Mouse (Mus musculus) MEL (cell line): ENCODE results near the gene Olfr1179. TPM values are rescaled to one million over a fixed set of nuclear protein-coding genes. Genes with fewer than 3 reads are reported as not detected.

Experiments used
- DNase-seq: peaks from one replicate; pipeline ENCODE4 v3.0.0; 2011; ENCODE audit warnings: low read depth, low spot score
- H3K27ac ChIP-seq: 2 replicates; pipeline ENCODE4 v1.5.1; 2012; ENCODE audit warnings: low read depth, mild to moderate bottlenecking, control low read depth, low read length, moderate library complexity; ENCODE audit not compliant: control insufficient read depth
- H3K27me3 ChIP-seq, 2 experiments: fragments of 150-350 bp in 1 of 2; sonication (generic) in 1 of 2; 2 replicates each; pipeline ENCODE4 v1.6.1; 2012; ENCODE audit warnings: low read length in 2 of 2, mild to moderate bottlenecking in 2 of 2, improper control_type of control experiment in 1 of 2, moderate library complexity in 1 of 2; ENCODE audit not compliant: insufficient read depth in 2 of 2, control insufficient read depth in 1 of 2
- H3K36me3 ChIP-seq, 2 experiments: 2 replicates each; pipeline ENCODE4 v1.6.1; 2012 to 2014; ENCODE audit warnings: low read length in 2 of 2, improper control_type of control experiment in 1 of 2, inconsistent platforms in 1 of 2, mild to moderate bottlenecking in 1 of 2; ENCODE audit not compliant: insufficient read depth in 2 of 2, control insufficient read depth in 1 of 2
- H3K4me1 ChIP-seq, 2 experiments: fragments of 150-350 bp in 1 of 2; sonication (generic) in 1 of 2; 2 replicates each; pipeline ENCODE4 v1.6.1; 2012; ENCODE audit warnings: low read length in 2 of 2, improper control_type of control experiment in 1 of 2, mild to moderate bottlenecking in 1 of 2; ENCODE audit not compliant: insufficient read depth in 2 of 2, control insufficient read depth in 1 of 2
- H3K4me3 ChIP-seq, 2 experiments: fragments of 150-350 bp in 1 of 2; sonication (generic) in 1 of 2; 2 replicates each; pipeline ENCODE4 v1.5.1; 2012; ENCODE audit warnings: low read depth in 2 of 2, low read length in 2 of 2, mild to moderate bottlenecking in 2 of 2, moderate library complexity in 2 of 2, control low read depth in 1 of 2, improper control_type of control experiment in 1 of 2; ENCODE audit not compliant: control insufficient read depth in 1 of 2, insufficient read depth in 1 of 2
- H3K79me2 ChIP-seq: 2 replicates; pipeline ENCODE4 v1.6.1; 2012; ENCODE audit warnings: mild to moderate bottlenecking, low read length, moderate library complexity; ENCODE audit not compliant: control insufficient read depth, poor library complexity, insufficient read depth
- H3K9ac ChIP-seq: 2 replicates; pipeline ENCODE4 v1.6.1; 2012; ENCODE audit warnings: low read depth, mild to moderate bottlenecking, control low read depth, low read length, moderate library complexity; ENCODE audit not compliant: control insufficient read depth, poor library complexity, severe bottlenecking
- H3K9me3 ChIP-seq: fragments of 150-350 bp; sonication (generic); replicated peaks from 2 replicates; pipeline ENCODE4 v1.6.1; 2012; ENCODE audit warnings: mild to moderate bottlenecking, low read length, improper control_type of control experiment, moderate library complexity; ENCODE audit not compliant: insufficient read depth
- BHLHE40 ChIP-seq: IDR thresholded peaks from 2 replicates; pipeline ENCODE4 v1.6.1; 2012; ENCODE audit warnings: low read depth, mild to moderate bottlenecking, inconsistent platforms, low read length, improper control_type of control experiment, borderline replicate concordance
- CTCF ChIP-seq, 3 experiments: IDR thresholded peaks in 2 of 3; conservative IDR thresholded peaks in 1 of 3; 2 replicates each; pipeline ENCODE4 v1.5.1; 2011 to 2012; ENCODE audit warnings: low read length in 3 of 3, low read depth in 2 of 3, mild to moderate bottlenecking in 2 of 3, improper control_type of control experiment in 1 of 3, inconsistent platforms in 1 of 3, mixed read lengths in 1 of 3, moderate library complexity in 1 of 3; ENCODE audit not compliant: control insufficient read depth in 1 of 3, insufficient read depth in 1 of 3, poor library complexity in 1 of 3, severe bottlenecking in 1 of 3
- E2F4 ChIP-seq: IDR thresholded peaks from 2 replicates; pipeline ENCODE4 v1.6.1; 2011; ENCODE audit warnings: low read depth, low read length, improper control_type of control experiment, borderline replicate concordance
- GATA1 ChIP-seq: IDR thresholded peaks from 2 replicates; pipeline ENCODE4 v1.6.1; 2011; ENCODE audit warnings: low read depth, low read length, improper control_type of control experiment
- MAX ChIP-seq: IDR thresholded peaks from 2 replicates; pipeline ENCODE4 v1.6.1; 2011; ENCODE audit warnings: low read length, improper control_type of control experiment
- MXI1 ChIP-seq: IDR thresholded peaks from 2 replicates; pipeline ENCODE4 v1.6.1; 2011; ENCODE audit warnings: mild to moderate bottlenecking, low read depth, low read length, improper control_type of control experiment
- MYB ChIP-seq: IDR thresholded peaks from 2 replicates; pipeline ENCODE4 v1.6.1; 2011; ENCODE audit warnings: mild to moderate bottlenecking, low read depth, low read length, improper control_type of control experiment
- NELFE ChIP-seq: IDR thresholded peaks from 2 replicates; pipeline ENCODE4 v1.6.1; 2011; ENCODE audit warnings: low read depth, low read length, improper control_type of control experiment
- POLR2A ChIP-seq, 2 experiments: IDR thresholded peaks; 2 replicates each; pipeline ENCODE4 v1.6.1; 2011 to 2012; ENCODE audit warnings: low read length in 2 of 2, mild to moderate bottlenecking in 2 of 2, control low read depth in 1 of 2, improper control_type of control experiment in 1 of 2, low read depth in 1 of 2, moderate library complexity in 1 of 2; ENCODE audit not compliant: control insufficient read depth in 1 of 2, insufficient read depth in 1 of 2, poor library complexity in 1 of 2
- RAD21 ChIP-seq: IDR thresholded peaks from 2 replicates; pipeline ENCODE4 v1.6.1; 2011; ENCODE audit warnings: mild to moderate bottlenecking, low read depth, low read length, improper control_type of control experiment
- RCOR1 ChIP-seq: IDR thresholded peaks from 2 replicates; pipeline ENCODE4 v1.6.1; 2012; ENCODE audit warnings: low read depth, mild to moderate bottlenecking, inconsistent platforms, low read length, improper control_type of control experiment
- SIN3A ChIP-seq: IDR thresholded peaks from 2 replicates; pipeline ENCODE4 v1.6.1; 2012; ENCODE audit warnings: low read length, improper control_type of control experiment, inconsistent platforms
- SMC3 ChIP-seq: IDR thresholded peaks from 2 replicates; pipeline ENCODE4 v1.6.1; 2011; ENCODE audit warnings: low read depth, low read length, improper control_type of control experiment
- TAL1 ChIP-seq: IDR thresholded peaks from 2 replicates; pipeline ENCODE4 v1.6.1; 2012; ENCODE audit warnings: mild to moderate bottlenecking, inconsistent platforms, low read length, moderate library complexity, mixed read lengths
- ZC3H11A ChIP-seq: IDR thresholded peaks from 2 replicates; pipeline ENCODE4 v1.6.1; 2012; ENCODE audit warnings: low read depth, mild to moderate bottlenecking, inconsistent platforms, low read length, improper control_type of control experiment
- ZNF384 ChIP-seq: IDR thresholded peaks from 2 replicates; pipeline ENCODE4 v1.6.1; 2012; ENCODE audit warnings: low read depth, mild to moderate bottlenecking, inconsistent platforms, low read length, improper control_type of control experiment
- polyA plus RNA-seq, 2 experiments: library from polyadenylated mRNA; stranded (reverse) in 1 of 2; unstranded in 1 of 2; fragments of >175 nt in 1 of 2; fragments of >200 nt in 1 of 2; gene quantifications; 2 replicates each; pipeline versions ENCODE4 v1.2.1 to v1.2.4; 2012; ENCODE audit warnings: low replicate concordance in 2 of 2, low read depth in 1 of 2; ENCODE audit not compliant: insufficient read length in 2 of 2, insufficient read depth in 1 of 2, missing spikeins in 1 of 2
- total RNA-seq: library from RNA; depleted of rRNA; stranded (reverse); fragments of 300-350 nt; gene quantifications from 2 replicates; pipeline ENCODE4 v1.2.3, GENCODE M21; 2012; rRNA removed

Olfr1179 gene
- total and polyA plus RNA-seq, 3 experiments = not detected

- Histone ChIP-seq H3K4me1 (no peaks in the 10 kb centered on the region), H3K79me2 (no peaks in the 10 kb centered on the region), H3K27ac (no peak within 1 kb of the TSS), H3K9me3 (no peaks in the 10 kb centered on the region), H3K9ac (no peak within 1 kb of the TSS), H3K27me3 (no peaks in the 10 kb centered on the region), H3K4me3 (no peak within 1 kb of the TSS), H3K36me3 (no peaks in the 10 kb centered on the region)
- TF ChIP-seq TAL1 (no peak), NELFE (no peak), CTCF (IDR thresholded peaks at IDR 0.05 in 2 of 3, conservative IDR thresholded peaks at IDR 0.05 in 1 of 3; ENCODE audit: control insufficient read depth in 1 of 3, insufficient read depth in 1 of 3, low read depth in 2 of 3, low read length in 3 of 3, poor library complexity in 1 of 3, severe bottlenecking in 1 of 3) (no peak), MAX (no peak), SIN3A (no peak), ZNF384 (no peak), BHLHE40 (no peak), MYB (no peak)
- no peak for DNase-seq
Observed at GRCm38 (mm10) chr2:88386762-88387161, 19.5 kb downstream of the Olfr1179 start, which contains the start of gene Olfr1178. Gene Olfr1178, plus strand, starts transcription at chr2:88387062.

- peak; percentile 56 for DNase-seq
Observed at GRCm38 (mm10) chr2:88356304-88356703, 49.9 kb downstream of the Olfr1179 start.

More at GRCm38 (mm10) chr2:88356304-88356703, 49.9 kb downstream of the Olfr1179 start:
- Histone ChIP-seq H3K4me3 (no peak overlapping the region), H3K4me1 (no peaks in the 10 kb centered on the region), H3K36me3 (no peaks in the 10 kb centered on the region), H3K9me3 (no peaks in the 10 kb centered on the region), H3K9ac (no peak overlapping the region), H3K79me2 (no peaks in the 10 kb centered on the region), H3K27me3 (no peaks in the 10 kb centered on the region), H3K27ac (no peak overlapping the region)
- no peak for TF ChIP-seq RCOR1
- no peak for TF ChIP-seq GATA1
- no peak for TF ChIP-seq E2F4
- TF ChIP-seq POLR2A (IDR thresholded peaks at IDR 0.05; ENCODE audit: control insufficient read depth in 1 of 2, insufficient read depth in 1 of 2, low read depth in 1 of 2, low read length in 2 of 2, poor library complexity in 1 of 2) = no peak
- TF ChIP-seq ZC3H11A = peak; percentile 88
- peak in 1 of 3 experiments; percentile 81; a peak in 3 of 6 replicates for TF ChIP-seq CTCF (IDR thresholded peaks at IDR 0.05 in 2 of 3, conservative IDR thresholded peaks at IDR 0.05 in 1 of 3; ENCODE audit: control insufficient read depth in 1 of 3, insufficient read depth in 1 of 3, low read depth in 2 of 3, low read length in 3 of 3, poor library complexity in 1 of 3, severe bottlenecking in 1 of 3)
- no peak for TF ChIP-seq MXI1
- TF ChIP-seq ZNF384 = 0 out of 2 replicates have a peak, but pooled peaks have one; percentile 57
- peak; percentile 88 for TF ChIP-seq SMC3
- TF ChIP-seq RAD21 = peak; percentile 95

Other genes starting within 250 kb of the Olfr1179 start
- gene Olfr1168, start 224.6 kb downstream of the Olfr1179 start, total RNA-seq = not detected in 2 replicates
- not detected for gene Olfr1168, start 224.6 kb downstream of the Olfr1179 start, polyA plus RNA-seq
- gene Olfr1170, start 178.1 kb downstream of the Olfr1179 start, total RNA-seq = not detected in 2 replicates
- not detected for gene Olfr1170, start 178.1 kb downstream of the Olfr1179 start, polyA plus RNA-seq
- gene Olfr1173, start 126.6 kb downstream of the Olfr1179 start, total RNA-seq = not detected in 2 replicates
- not detected for gene Olfr1173, start 126.6 kb downstream of the Olfr1179 start, polyA plus RNA-seq
- not detected in 2 replicates for gene Olfr1174-ps, start 91.3 kb downstream of the Olfr1179 start, total RNA-seq
- gene Olfr1174-ps, start 91.3 kb downstream of the Olfr1179 start, polyA plus RNA-seq = not detected
- gene Olfr1175-ps, start 79.2 kb downstream of the Olfr1179 start, total RNA-seq = not detected in 2 replicates
- gene Olfr1175-ps, start 79.2 kb downstream of the Olfr1179 start, polyA plus RNA-seq = under 1 TPM in 1 of 2 experiments, not detected in 1; 0.01 TPM
- gene Olfr1176, start 69.7 kb downstream of the Olfr1179 start, total RNA-seq = not detected in 2 replicates
- not detected for gene Olfr1176, start 69.7 kb downstream of the Olfr1179 start, polyA plus RNA-seq
- gene Olfr1177-ps, start 60.0 kb downstream of the Olfr1179 start, total RNA-seq = not detected in 2 replicates
- not detected for gene Olfr1177-ps, start 60.0 kb downstream of the Olfr1179 start, polyA plus RNA-seq
- not detected in 2 replicates for gene Olfr1178, start 19.4 kb downstream of the Olfr1179 start, total RNA-seq
- gene Olfr1178, start 19.4 kb downstream of the Olfr1179 start, polyA plus RNA-seq = not detected
- gene Olfr1180, start 12.7 kb upstream of the Olfr1179 start, total RNA-seq = not detected in 2 replicates
- not detected for gene Olfr1180, start 12.7 kb upstream of the Olfr1179 start, polyA plus RNA-seq
- gene Olfr1181, start 19.7 kb upstream of the Olfr1179 start, total RNA-seq = not detected in 2 replicates
- not detected for gene Olfr1181, start 19.7 kb upstream of the Olfr1179 start, polyA plus RNA-seq
- not detected in 2 replicates for gene Gm13757, start 42.7 kb upstream of the Olfr1179 start, total RNA-seq
- not detected for gene Gm13757, start 42.7 kb upstream of the Olfr1179 start, polyA plus RNA-seq
- gene Olfr1183, start 48.4 kb upstream of the Olfr1179 start, total RNA-seq = not detected in 2 replicates
- gene Olfr1183, start 48.4 kb upstream of the Olfr1179 start, polyA plus RNA-seq = under 1 TPM in 1 of 2 experiments, not detected in 1; 0.01 TPM
- gene Olfr1184, start 77.1 kb upstream of the Olfr1179 start, total RNA-seq = not detected in 2 replicates
- gene Olfr1184, start 77.1 kb upstream of the Olfr1179 start, polyA plus RNA-seq = not detected
- gene Olfr1185-ps1, start 86.9 kb upstream of the Olfr1179 start, total RNA-seq = not detected in 2 replicates
- gene Olfr1185-ps1, start 86.9 kb upstream of the Olfr1179 start, polyA plus RNA-seq = not detected
- gene Olfr1186, start 112.1 kb upstream of the Olfr1179 start, total RNA-seq = not detected in 2 replicates
- gene Olfr1186, start 112.1 kb upstream of the Olfr1179 start, polyA plus RNA-seq = not detected
- not detected in 2 replicates for gene Olfr1188, start 150.5 kb upstream of the Olfr1179 start, total RNA-seq
- gene Olfr1188, start 150.5 kb upstream of the Olfr1179 start, polyA plus RNA-seq = not detected
- gene Olfr1189, start 180.0 kb upstream of the Olfr1179 start, total RNA-seq = not detected in 2 replicates
- not detected for gene Olfr1189, start 180.0 kb upstream of the Olfr1179 start, polyA plus RNA-seq
- gene Olfr1191-ps1, start 234.1 kb upstream of the Olfr1179 start, total RNA-seq = not detected in 2 replicates
- gene Olfr1191-ps1, start 234.1 kb upstream of the Olfr1179 start, polyA plus RNA-seq = not detected
- not detected in 2 replicates for gene Olfr1192-ps1, start 242.1 kb upstream of the Olfr1179 start, total RNA-seq
- gene Olfr1192-ps1, start 242.1 kb upstream of the Olfr1179 start, polyA plus RNA-seq = not detected